Mouse (Mus musculus): ENCODE data around the gene Gcc2.
"Not testable (repeated sequence)": the region's sequence is repeated elsewhere in the genome, so short reads cannot be mapped to it uniquely, and the experiment has no call there.

Gene Gcc2

GRCm38 (mm10) chr10:58255213-58255892 is at the start of gene Gcc2:
Gcc2 (plus strand) TSS chr10:58255497.
- in situ Hi-C loops (cut with MboI; ENCODE audit: low pct_unique_long_range_greater_than_20kb in 1 of 2, low sequenced_read_pairs in 2 of 2, unreplicated experiment in 1 of 2), result no loop called here

GRCm38 (mm10) chr10:58205986-58206385 is 49.3 kb upstream of the Gcc2 start:
- in situ Hi-C loops (cut with MboI; ENCODE audit: low pct_unique_long_range_greater_than_20kb in 1 of 2, low sequenced_read_pairs in 2 of 2, unreplicated experiment in 1 of 2), result no loop called here

GRCm38 (mm10) chr10:58206639-58207404 is 48.5 kb upstream of the Gcc2 start:
- in situ Hi-C loops (cut with MboI; ENCODE audit: low pct_unique_long_range_greater_than_20kb in 1 of 2, low sequenced_read_pairs in 2 of 2, unreplicated experiment in 1 of 2), result no loop called here

- in situ Hi-C loops (cut with MboI; ENCODE audit: low pct_unique_long_range_greater_than_20kb in 1 of 2, low sequenced_read_pairs in 2 of 2, unreplicated experiment in 1 of 2), result no loop called here
Measured at GRCm38 (mm10) chr10:58209710-58210467, 45.4 kb upstream of the Gcc2 start.

GRCm38 (mm10) chr10:58210514-58210913 is 44.8 kb upstream of the Gcc2 start:
- in situ Hi-C loops (cut with MboI; ENCODE audit: low pct_unique_long_range_greater_than_20kb in 1 of 2, low sequenced_read_pairs in 2 of 2, unreplicated experiment in 1 of 2), result no loop called here

GRCm38 (mm10) chr10:58211213-58211612 is 44.1 kb upstream of the Gcc2 start:
- in situ Hi-C loops (cut with MboI; ENCODE audit: low pct_unique_long_range_greater_than_20kb in 1 of 2, low sequenced_read_pairs in 2 of 2, unreplicated experiment in 1 of 2), result no loop called here

GRCm38 (mm10) chr10:58212230-58212629 is 43.1 kb upstream of the Gcc2 start:
- in situ Hi-C loops (cut with MboI; ENCODE audit: low pct_unique_long_range_greater_than_20kb in 1 of 2, low sequenced_read_pairs in 2 of 2, unreplicated experiment in 1 of 2), result no loop called here

- in situ Hi-C loops (cut with MboI; ENCODE audit: low pct_unique_long_range_greater_than_20kb in 1 of 2, low sequenced_read_pairs in 2 of 2, unreplicated experiment in 1 of 2), result no loop called here
Measured at GRCm38 (mm10) chr10:58214497-58214896, 40.8 kb upstream of the Gcc2 start.

GRCm38 (mm10) chr10:58214934-58215333 is 40.4 kb upstream of the Gcc2 start:
- in situ Hi-C loops (cut with MboI; ENCODE audit: low pct_unique_long_range_greater_than_20kb in 1 of 2, low sequenced_read_pairs in 2 of 2, unreplicated experiment in 1 of 2), result no loop called here

GRCm38 (mm10) chr10:58215353-58215752 is 39.9 kb upstream of the Gcc2 start:
- in situ Hi-C loops (cut with MboI; ENCODE audit: low pct_unique_long_range_greater_than_20kb in 1 of 2, low sequenced_read_pairs in 2 of 2, unreplicated experiment in 1 of 2), result no loop called here

- in situ Hi-C loops (cut with MboI; ENCODE audit: low pct_unique_long_range_greater_than_20kb in 1 of 2, low sequenced_read_pairs in 2 of 2, unreplicated experiment in 1 of 2), result no loop called here
Measured at GRCm38 (mm10) chr10:58217366-58217765, 37.9 kb upstream of the Gcc2 start.

GRCm38 (mm10) chr10:58220726-58221125 is 34.6 kb upstream of the Gcc2 start:
- in situ Hi-C loops (cut with MboI; ENCODE audit: low pct_unique_long_range_greater_than_20kb in 1 of 2, low sequenced_read_pairs in 2 of 2, unreplicated experiment in 1 of 2), result no loop called here

- in situ Hi-C loops (cut with MboI; ENCODE audit: low pct_unique_long_range_greater_than_20kb in 1 of 2, low sequenced_read_pairs in 2 of 2, unreplicated experiment in 1 of 2), result not testable (repeated sequence)
Measured at GRCm38 (mm10) chr10:58221571-58221970, 33.7 kb upstream of the Gcc2 start.

- in situ Hi-C loops (cut with MboI; ENCODE audit: low pct_unique_long_range_greater_than_20kb in 1 of 2, low sequenced_read_pairs in 2 of 2, unreplicated experiment in 1 of 2), result not testable (repeated sequence)
Measured at GRCm38 (mm10) chr10:58223161-58223560, 32.1 kb upstream of the Gcc2 start.

GRCm38 (mm10) chr10:58223972-58224805 is 31.1 kb upstream of the Gcc2 start:
- in situ Hi-C loops (cut with MboI; ENCODE audit: low pct_unique_long_range_greater_than_20kb in 1 of 2, low sequenced_read_pairs in 2 of 2, unreplicated experiment in 1 of 2), result not testable (repeated sequence)

GRCm38 (mm10) chr10:58224827-58225785 is 30.2 kb upstream of the Gcc2 start, which contains the start of gene AW822073:
AW822073 (minus strand) TSS chr10:58224930.
- in situ Hi-C loops (cut with MboI; ENCODE audit: low pct_unique_long_range_greater_than_20kb in 1 of 2, low sequenced_read_pairs in 2 of 2, unreplicated experiment in 1 of 2), result not testable (repeated sequence)

- in situ Hi-C loops (cut with MboI; ENCODE audit: low pct_unique_long_range_greater_than_20kb in 1 of 2, low sequenced_read_pairs in 2 of 2, unreplicated experiment in 1 of 2), result not testable (repeated sequence)
Measured at GRCm38 (mm10) chr10:58226357-58226756, 28.9 kb upstream of the Gcc2 start.
